Mouse (Mus musculus): ENCODE data around the gene Tm4sf19. TPM values are rescaled to one million over a fixed set of nuclear protein-coding genes. Genes with fewer than 3 reads are reported as not detected.

The Tm4sf19 gene
- total and polyA plus RNA-seq, 2 experiments from 2014 or later = not detected

DNA sequence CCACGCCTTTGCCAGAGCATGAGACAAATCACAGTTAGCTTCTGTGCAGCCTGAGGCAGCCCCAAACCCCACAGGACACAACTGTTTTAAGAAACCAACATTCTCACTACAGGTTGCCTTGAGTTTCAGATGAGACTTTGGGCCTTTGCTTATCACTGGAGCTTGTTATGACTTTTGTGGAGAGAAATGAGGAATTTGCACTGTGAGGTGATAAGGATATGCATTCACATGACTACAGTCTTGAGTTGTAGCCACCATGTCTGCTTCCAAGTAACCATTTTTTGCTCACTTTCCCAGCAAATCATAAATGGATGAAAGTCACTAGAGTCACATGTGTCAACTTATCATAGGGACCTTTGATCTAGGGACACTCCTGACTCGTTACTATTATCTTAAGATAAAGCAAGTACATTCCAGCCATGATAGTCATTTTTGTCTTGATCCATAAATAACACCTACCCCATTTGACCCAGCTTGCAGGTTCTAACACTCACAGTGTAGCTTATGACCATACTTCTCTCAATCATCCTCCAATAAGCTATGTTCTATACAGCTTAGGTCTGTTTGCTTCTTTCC lies 46.3 kb downstream of the Tm4sf19 start:
- Histone ChIP-seq H3K4me1 (ENCODE audit: insufficient read depth, low read length) (no peaks in the 10 kb centered on the region), H3K9me3 (ENCODE audit: low read length) (no peaks in the 10 kb centered on the region), H3K9ac (replicated peaks; ENCODE audit: low read length) (no peak overlapping the region), H3K36me3 (ENCODE audit: insufficient read depth, low read length) (no peaks in the 10 kb centered on the region), H3K27ac (no peak overlapping the region), H3K4me3 (ENCODE audit: low read length) (no peak overlapping the region), H3K27me3 (ENCODE audit: insufficient read depth, low read length) (no peaks in the 10 kb centered on the region), H3K4me2 (ENCODE audit: low read depth, low read length) (no peak overlapping the region)
- DNase-seq (ENCODE audit: low spot score) = no peak
- WGBS = 87% methylated on average over 2 of the region's 2 CpGs
- TF ChIP-seq CTCF (IDR thresholded peaks at IDR 0.05; ENCODE audit: low read depth) = no peak
- no peak for ATAC-seq

GRCm38 (mm10) chr16:32449665-32450064 lies 49.4 kb downstream of the Tm4sf19 start:
- H3K9me3 ChIP-seq (ENCODE audit: low read length) = no peaks in the 10 kb centered on the region
- no peak overlapping the region for H3K9ac ChIP-seq (replicated peaks; ENCODE audit: low read length)
- no peak for TF ChIP-seq CTCF (IDR thresholded peaks at IDR 0.05; ENCODE audit: low read depth)
- H3K4me1 ChIP-seq (ENCODE audit: insufficient read depth, low read length) = no peaks in the 10 kb centered on the region
- no peaks in the 10 kb centered on the region for H3K27me3 ChIP-seq (ENCODE audit: insufficient read depth, low read length)
- H3K36me3 ChIP-seq (ENCODE audit: insufficient read depth, low read length) = peaks cover 16% of the 10 kb centered on the region
- DNase-seq (ENCODE audit: low spot score) (no peak), ATAC-seq (no peak)
- no peak overlapping the region for H3K4me3 ChIP-seq (ENCODE audit: low read length)
- H3K4me2 ChIP-seq (ENCODE audit: low read depth, low read length) = no peak overlapping the region
- H3K27ac ChIP-seq = no peak overlapping the region
- WGBS = 90% methylated on average over 3 of the region's 3 CpGs

DNA sequence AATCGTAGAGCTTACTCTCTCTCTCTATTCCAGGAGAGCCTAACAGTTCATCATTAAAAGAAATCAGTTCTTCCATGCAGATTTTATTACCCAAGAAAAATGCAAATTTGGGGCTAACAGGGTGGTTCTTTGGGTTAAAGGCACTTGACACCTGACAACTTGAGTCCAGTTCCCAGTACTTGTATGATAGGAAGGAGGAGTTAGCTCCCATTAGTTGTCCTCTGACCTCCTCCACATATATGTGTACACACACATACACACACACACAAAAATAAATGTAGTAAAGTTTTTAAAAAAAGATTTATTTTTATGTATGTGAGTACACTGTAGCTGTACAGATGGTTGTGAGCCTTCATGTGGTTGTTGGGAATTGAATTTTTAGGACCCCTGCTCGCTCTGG lies 49.8 kb downstream of the Tm4sf19 start:
- DNase-seq (ENCODE audit: low spot score) = no peak
- Histone ChIP-seq H3K27me3 (ENCODE audit: insufficient read depth, low read length) (no peaks in the 10 kb centered on the region), H3K4me1 (ENCODE audit: insufficient read depth, low read length) (no peaks in the 10 kb centered on the region), H3K36me3 (ENCODE audit: insufficient read depth, low read length) (peaks cover 16% of the 10 kb centered on the region), H3K27ac (no peak overlapping the region), H3K4me2 (ENCODE audit: low read depth, low read length) (no peak overlapping the region), H3K9me3 (ENCODE audit: low read length) (no peaks in the 10 kb centered on the region), H3K9ac (replicated peaks; ENCODE audit: low read length) (no peak overlapping the region), H3K4me3 (ENCODE audit: low read length) (no peak overlapping the region)
- no peak for TF ChIP-seq CTCF (IDR thresholded peaks at IDR 0.05; ENCODE audit: low read depth)
- WGBS = 93% methylated on average over 2 of the region's 2 CpGs
- no peak for ATAC-seq

DNA sequence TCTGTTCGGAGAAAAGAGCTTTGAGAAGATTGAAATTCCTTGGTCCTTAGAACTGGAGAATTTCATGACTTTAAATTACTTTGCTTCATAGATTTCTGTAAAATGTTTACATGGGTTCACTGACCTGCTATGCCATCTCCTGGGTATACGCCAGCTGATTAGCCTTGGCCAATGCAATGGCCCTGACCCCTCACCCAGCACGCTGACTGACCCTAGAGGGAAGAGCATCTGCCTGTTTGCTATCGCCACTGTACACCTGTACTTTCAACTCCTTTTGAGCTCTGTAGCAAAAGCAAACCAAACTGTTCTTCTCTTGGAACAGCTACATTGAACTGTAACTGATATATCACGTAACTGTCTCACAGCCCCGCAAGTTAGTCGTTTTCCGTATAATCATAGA lies 52.8 kb downstream of the Tm4sf19 start:
- Histone ChIP-seq H3K4me2 (ENCODE audit: low read depth, low read length) (no peak overlapping the region), H3K36me3 (ENCODE audit: insufficient read depth, low read length) (peaks cover 21% of the 10 kb centered on the region), H3K4me3 (ENCODE audit: low read length) (no peak overlapping the region), H3K27ac (no peak overlapping the region), H3K4me1 (ENCODE audit: insufficient read depth, low read length) (no peaks in the 10 kb centered on the region), H3K9me3 (ENCODE audit: low read length) (no peaks in the 10 kb centered on the region), H3K27me3 (ENCODE audit: insufficient read depth, low read length) (no peaks in the 10 kb centered on the region), H3K9ac (replicated peaks; ENCODE audit: low read length) (no peak overlapping the region)
- WGBS = 95% methylated on average over 8 of the region's 8 CpGs
- no peak for TF ChIP-seq CTCF (IDR thresholded peaks at IDR 0.05; ENCODE audit: low read depth)
- ATAC-seq (no peak), DNase-seq (ENCODE audit: low spot score) (no peak)

- no peak for TF ChIP-seq CTCF (IDR thresholded peaks at IDR 0.05; ENCODE audit: low read depth)
- Histone ChIP-seq H3K4me3 (ENCODE audit: low read length) (no peak overlapping the region), H3K27ac (no peak overlapping the region), H3K4me1 (ENCODE audit: insufficient read depth, low read length) (no peaks in the 10 kb centered on the region), H3K4me2 (ENCODE audit: low read depth, low read length) (no peak overlapping the region), H3K9me3 (ENCODE audit: low read length) (no peaks in the 10 kb centered on the region), H3K36me3 (ENCODE audit: insufficient read depth, low read length) (peaks cover 25% of the 10 kb centered on the region), H3K27me3 (ENCODE audit: insufficient read depth, low read length) (no peaks in the 10 kb centered on the region), H3K9ac (replicated peaks; ENCODE audit: low read length) (no peak overlapping the region)
- WGBS = 89% methylated on average over 5 of the region's 5 CpGs
- DNase-seq (ENCODE audit: low spot score) = no peak
- no peak for ATAC-seq
These were observed 54.3 kb downstream of the Tm4sf19 start for GRCm38 (mm10) chr16:32454646-32455045.

GRCm38 (mm10) chr16:32456086-32456485 lies 55.8 kb downstream of the Tm4sf19 start:
- Histone ChIP-seq H3K4me3 (ENCODE audit: low read length) (no peak overlapping the region), H3K9me3 (ENCODE audit: low read length) (no peaks in the 10 kb centered on the region), H3K27me3 (ENCODE audit: insufficient read depth, low read length) (no peaks in the 10 kb centered on the region), H3K4me2 (ENCODE audit: low read depth, low read length) (no peak overlapping the region), H3K4me1 (ENCODE audit: insufficient read depth, low read length) (no peaks in the 10 kb centered on the region), H3K27ac (no peak overlapping the region), H3K9ac (replicated peaks; ENCODE audit: low read length) (no peak overlapping the region), H3K36me3 (ENCODE audit: insufficient read depth, low read length) (peaks cover 25% of the 10 kb centered on the region)
- TF ChIP-seq CTCF (IDR thresholded peaks at IDR 0.05; ENCODE audit: low read depth) = no peak
- ATAC-seq (no peak), DNase-seq (ENCODE audit: low spot score) (no peak)

GRCm38 (mm10) chr16:32456761-32457160 lies 56.5 kb downstream of the Tm4sf19 start:
- peaks cover 24% of the 10 kb centered on the region for H3K36me3 ChIP-seq (ENCODE audit: insufficient read depth, low read length)
- ATAC-seq (no peak), DNase-seq (ENCODE audit: low spot score) (no peak)

More at GRCm38 (mm10) chr16:32456761-32457160, 56.5 kb downstream of the Tm4sf19 start:
- no peak overlapping the region for H3K4me3 ChIP-seq (ENCODE audit: low read length)
- TF ChIP-seq CTCF (IDR thresholded peaks at IDR 0.05; ENCODE audit: low read depth) = no peak
- no peaks in the 10 kb centered on the region for H3K4me1 ChIP-seq (ENCODE audit: insufficient read depth, low read length)
- WGBS = 100% methylated on average over 1 of the region's 1 CpGs
- H3K27me3 ChIP-seq (ENCODE audit: insufficient read depth, low read length) = no peaks in the 10 kb centered on the region
- H3K4me2 ChIP-seq (ENCODE audit: low read depth, low read length) = no peak overlapping the region
- no peak overlapping the region for H3K9ac ChIP-seq (replicated peaks; ENCODE audit: low read length)
- H3K9me3 ChIP-seq (ENCODE audit: low read length) = no peaks in the 10 kb centered on the region
- no peak overlapping the region for H3K27ac ChIP-seq

Other genes with a start within 250 kb of the Tm4sf19 start
- gene Nrros, start 234.9 kb upstream of the Tm4sf19 start, total RNA-seq (2014; rRNA removed) = 8.7 and 17.3 TPM in 2 replicates
- gene Nrros, start 234.9 kb upstream of the Tm4sf19 start, polyA plus RNA-seq (2015; fragmentation: Nextera tagmentation; extraction: Ambion mirVana) = 5.4 and 6.7 TPM in 2 replicates
- gene Bex6, start 220.7 kb upstream of the Tm4sf19 start, total RNA-seq (2014; rRNA removed) = not detected in 2 replicates
- gene Bex6, start 220.7 kb upstream of the Tm4sf19 start, polyA plus RNA-seq (2015; fragmentation: Nextera tagmentation; extraction: Ambion mirVana) = not detected in 2 replicates
- gene Fbxo45, start 153.3 kb upstream of the Tm4sf19 start, total RNA-seq (2014; rRNA removed) = 29.1 and 30.6 TPM in 2 replicates
- gene Fbxo45, start 153.3 kb upstream of the Tm4sf19 start, polyA plus RNA-seq (2015; fragmentation: Nextera tagmentation; extraction: Ambion mirVana) = 16.0 and 16.3 TPM in 2 replicates
- 5.4 and 11.3 TPM in 2 replicates for gene Wdr53, start 153.3 kb upstream of the Tm4sf19 start, total RNA-seq (2014; rRNA removed)
- gene Wdr53, start 153.3 kb upstream of the Tm4sf19 start, polyA plus RNA-seq (2015; fragmentation: Nextera tagmentation; extraction: Ambion mirVana) = 13.5 and 14.1 TPM in 2 replicates
- not detected in 2 replicates for gene Smco1, start 129.0 kb upstream of the Tm4sf19 start, total RNA-seq (2014; rRNA removed)
- 0.10 TPM in 1 of 2 replicates, not detected in the other for gene Smco1, start 129.0 kb upstream of the Tm4sf19 start, polyA plus RNA-seq (2015; fragmentation: Nextera tagmentation; extraction: Ambion mirVana)
- gene Rnf168, start 123.0 kb upstream of the Tm4sf19 start, total RNA-seq (2014; rRNA removed) = 42.5 and 55.3 TPM in 2 replicates
- 26.0 and 29.6 TPM in 2 replicates for gene Rnf168, start 123.0 kb upstream of the Tm4sf19 start, polyA plus RNA-seq (2015; fragmentation: Nextera tagmentation; extraction: Ambion mirVana)
- gene Ubxn7, start 68.2 kb upstream of the Tm4sf19 start, total RNA-seq (2014; rRNA removed) = 27.1 and 28.7 TPM in 2 replicates
- gene Ubxn7, start 68.2 kb upstream of the Tm4sf19 start, polyA plus RNA-seq (2015; fragmentation: Nextera tagmentation; extraction: Ambion mirVana) = 12.0 and 12.1 TPM in 2 replicates
- 8.7 and 8.8 TPM in 2 replicates for gene Tctex1d2, start 19.2 kb downstream of the Tm4sf19 start, total RNA-seq (2014; rRNA removed)
- 53.7 and 54.5 TPM in 2 replicates for gene Tctex1d2, start 19.2 kb downstream of the Tm4sf19 start, polyA plus RNA-seq (2015; fragmentation: Nextera tagmentation; extraction: Ambion mirVana)
- 49.3 and 49.4 TPM in 2 replicates for gene Pcyt1a, start 30.4 kb downstream of the Tm4sf19 start, total RNA-seq (2014; rRNA removed)
- 47.6 and 52.5 TPM in 2 replicates for gene Pcyt1a, start 30.4 kb downstream of the Tm4sf19 start, polyA plus RNA-seq (2015; fragmentation: Nextera tagmentation; extraction: Ambion mirVana)
- gene Slc51a, start 87.4 kb downstream of the Tm4sf19 start, total RNA-seq (2014; rRNA removed) = not detected in 2 replicates
- gene Slc51a, start 87.4 kb downstream of the Tm4sf19 start, polyA plus RNA-seq (2015; fragmentation: Nextera tagmentation; extraction: Ambion mirVana) = 0.16 TPM in 1 of 2 replicates, not detected in the other
- gene Zdhhc19, start 95.8 kb downstream of the Tm4sf19 start, total RNA-seq (2014; rRNA removed) = not detected in 2 replicates
- 0.33 and 0.52 TPM in 2 replicates for gene Zdhhc19, start 95.8 kb downstream of the Tm4sf19 start, polyA plus RNA-seq (2015; fragmentation: Nextera tagmentation; extraction: Ambion mirVana)
- gene Tfrc, start 208.4 kb downstream of the Tm4sf19 start, total RNA-seq (2014; rRNA removed) = 51.9 and 56.3 TPM in 2 replicates
- gene Tfrc, start 208.4 kb downstream of the Tm4sf19 start, polyA plus RNA-seq (2015; fragmentation: Nextera tagmentation; extraction: Ambion mirVana) = 38.3 and 40.0 TPM in 2 replicates
- 78.2 and 90.5 TPM in 2 replicates for gene Tnk2, start 243.4 kb downstream of the Tm4sf19 start, total RNA-seq (2014; rRNA removed)
- gene Tnk2, start 243.4 kb downstream of the Tm4sf19 start, polyA plus RNA-seq (2015; fragmentation: Nextera tagmentation; extraction: Ambion mirVana) = 18.6 and 19.2 TPM in 2 replicates

Measured in hindbrain, postnatal 0 days (tissue).